Mouse (Mus musculus): ENCODE measurements at regions not wholly inside any gene's neighbourhood (a gene's known extent, or its start where the extent isn't known, plus 50 kb on each side); places are given as distances from the start of the nearest gene placed in this dataset.

GRCm38 (mm10) chr12:97836202-97836908, 422.9 kb downstream of the Galc start:
- TF ChIP-seq GATA1 (IDR thresholded peaks at IDR 0.05; ENCODE audit: borderline replicate concordance, low read length) (no peak), FLI1 (IDR thresholded peaks at IDR 0.05; ENCODE audit: low read length) (no peak)
